Mouse (Mus musculus): ENCODE data around the gene Olfr229.
"Not testable (repeated sequence)": the region's sequence is repeated elsewhere in the genome, so short reads cannot be mapped to it uniquely, and the experiment has no call there.

GRCm38 (mm10) chr9:39871986-39872385 is 35.1 kb upstream of the Olfr229 start:
- TF ChIP-seq CTCF (IDR thresholded peaks at IDR 0.05; ENCODE audit: borderline replicate concordance, insufficient read depth, low read depth, low read length); POLR2A (IDR thresholded peaks at IDR 0.05; ENCODE audit: borderline replicate concordance, insufficient read depth, low read length): not testable (repeated sequence)
